Mouse (Mus musculus): ENCODE data around the gene Tmem254c.
"Not testable (repeated sequence)": the region's sequence is repeated elsewhere in the genome, so short reads cannot be mapped to it uniquely, and the experiment has no call there.

DNA sequence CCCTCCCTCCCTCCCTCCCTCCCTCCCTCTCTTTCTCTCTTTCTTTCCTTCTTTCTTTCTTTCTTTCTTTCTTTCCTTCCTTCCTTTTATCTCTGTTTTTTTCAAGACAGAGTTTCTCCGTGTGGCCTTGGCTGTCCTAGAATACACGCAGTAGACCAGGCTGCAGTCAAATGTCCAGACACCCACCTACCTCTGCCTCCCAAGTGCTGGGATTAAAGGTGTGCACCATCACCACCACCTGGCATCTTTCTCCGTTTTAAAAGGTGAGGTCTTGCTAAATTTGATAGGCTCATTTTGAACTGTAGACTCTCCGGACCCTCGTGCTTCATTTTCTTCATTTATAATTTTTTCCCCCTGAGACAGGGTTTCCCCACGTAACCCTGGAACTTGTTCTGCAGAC lies 14.1 kb upstream of the Tmem254c start, which contains the start of gene Cphx2:
- not testable (repeated sequence) for TF ChIP-seq POLR2A (IDR thresholded peaks at IDR 0.05; ENCODE audit: insufficient read depth, low read depth, low read length); EP300 (IDR thresholded peaks at IDR 0.05; ENCODE audit: insufficient read depth, low read depth, low read length); CTCF (IDR thresholded peaks at IDR 0.05)

Data from heart, adult 2 months (tissue).